Mouse (Mus musculus): ENCODE measurements around the gene Ccl22. TPM values are rescaled to one million over a fixed set of nuclear protein-coding genes. Genes with fewer than 3 reads are reported as not detected.

The Ccl22 gene
- polyA plus RNA-seq, 1 experiment from 2014 or later = not detected

GRCm38 (mm10) chr8:94744972-94745371 lies 418 bp upstream of the Ccl22 start:
- Histone ChIP-seq H3K9ac (replicated peaks; ENCODE audit: low read depth, low read length) (no peak overlapping the region), H3K36me3 (ENCODE audit: control insufficient read depth, insufficient read depth, low read length) (no peaks in the 10 kb centered on the region), H3K4me2 (ENCODE audit: low read depth, low read length) (no peak overlapping the region), H3K4me3 (ENCODE audit: low read depth, low read length) (no peak overlapping the region), H3K27ac (ENCODE audit: low read depth, low read length) (no peak overlapping the region), H3K4me1 (ENCODE audit: control insufficient read depth, insufficient read depth, low read length) (no peaks in the 10 kb centered on the region), H3K27me3 (ENCODE audit: control insufficient read depth, insufficient read depth, low read length) (no peaks in the 10 kb centered on the region), H3K9me3 (ENCODE audit: control insufficient read depth, low read length) (no peaks in the 10 kb centered on the region)
- 90% methylated on average over 9 of the region's 9 CpGs for WGBS
- no peak for ATAC-seq (ENCODE audit: low read depth)

GRCm38 (mm10) chr8:94746832-94747231 lies 1.4 kb downstream of the Ccl22 start:
- Histone ChIP-seq H3K4me3 (ENCODE audit: low read depth, low read length) (no peak overlapping the region), H3K9ac (replicated peaks; ENCODE audit: low read depth, low read length) (no peak overlapping the region), H3K36me3 (ENCODE audit: control insufficient read depth, insufficient read depth, low read length) (no peaks in the 10 kb centered on the region), H3K9me3 (ENCODE audit: control insufficient read depth, low read length) (no peaks in the 10 kb centered on the region), H3K4me2 (ENCODE audit: low read depth, low read length) (no peak overlapping the region), H3K27ac (ENCODE audit: low read depth, low read length) (no peak overlapping the region), H3K4me1 (ENCODE audit: control insufficient read depth, insufficient read depth, low read length) (no peaks in the 10 kb centered on the region), H3K27me3 (ENCODE audit: control insufficient read depth, insufficient read depth, low read length) (no peaks in the 10 kb centered on the region)
- 90% methylated on average over 8 of the region's 8 CpGs for WGBS
- ATAC-seq (ENCODE audit: low read depth) = no peak

- H3K36me3 ChIP-seq (ENCODE audit: control insufficient read depth, insufficient read depth, low read length) = no peaks in the 10 kb centered on the region
- no peak overlapping the region for H3K9ac ChIP-seq (replicated peaks; ENCODE audit: low read depth, low read length)
- WGBS = 63% methylated on average over 4 of the region's 4 CpGs
Measured at GRCm38 (mm10) chr8:94748363-94748762, 3.0 kb downstream of the Ccl22 start.

GRCm38 (mm10) chr8:94749942-94750341 lies 4.6 kb downstream of the Ccl22 start:
- Histone ChIP-seq H3K9ac (replicated peaks; ENCODE audit: low read depth, low read length) (no peak overlapping the region), H3K4me2 (ENCODE audit: low read depth, low read length) (no peak overlapping the region), H3K27ac (ENCODE audit: low read depth, low read length) (no peak overlapping the region), H3K36me3 (ENCODE audit: control insufficient read depth, insufficient read depth, low read length) (no peaks in the 10 kb centered on the region), H3K9me3 (ENCODE audit: control insufficient read depth, low read length) (no peaks in the 10 kb centered on the region), H3K4me1 (ENCODE audit: control insufficient read depth, insufficient read depth, low read length) (no peaks in the 10 kb centered on the region), H3K27me3 (ENCODE audit: control insufficient read depth, insufficient read depth, low read length) (no peaks in the 10 kb centered on the region), H3K4me3 (ENCODE audit: low read depth, low read length) (no peak overlapping the region)
- 70% methylated on average over 3 of the region's 3 CpGs for WGBS
- ATAC-seq (ENCODE audit: low read depth) = no peak

More at GRCm38 (mm10) chr8:94748363-94748762, 3.0 kb downstream of the Ccl22 start:
- Histone ChIP-seq H3K9me3 (ENCODE audit: control insufficient read depth, low read length) (no peaks in the 10 kb centered on the region), H3K27ac (ENCODE audit: low read depth, low read length) (no peak overlapping the region), H3K4me2 (ENCODE audit: low read depth, low read length) (no peak overlapping the region), H3K4me1 (ENCODE audit: control insufficient read depth, insufficient read depth, low read length) (no peaks in the 10 kb centered on the region), H3K4me3 (ENCODE audit: low read depth, low read length) (no peak overlapping the region), H3K27me3 (ENCODE audit: control insufficient read depth, insufficient read depth, low read length) (no peaks in the 10 kb centered on the region)
- ATAC-seq (ENCODE audit: low read depth) = no peak

- no peaks in the 10 kb centered on the region for H3K9me3 ChIP-seq (ENCODE audit: control insufficient read depth, low read length)
- no peaks in the 10 kb centered on the region for H3K4me1 ChIP-seq (ENCODE audit: control insufficient read depth, insufficient read depth, low read length)
- H3K27ac ChIP-seq (ENCODE audit: low read depth, low read length) = no peak overlapping the region
- no peak overlapping the region for H3K4me2 ChIP-seq (ENCODE audit: low read depth, low read length)
- H3K4me3 ChIP-seq (ENCODE audit: low read depth, low read length) = no peak overlapping the region
- H3K36me3 ChIP-seq (ENCODE audit: control insufficient read depth, insufficient read depth, low read length) = no peaks in the 10 kb centered on the region
- H3K27me3 ChIP-seq (ENCODE audit: control insufficient read depth, insufficient read depth, low read length) = no peaks in the 10 kb centered on the region
- ATAC-seq (ENCODE audit: low read depth) = no peak
- WGBS = 84% methylated on average over 10 of the region's 10 CpGs
- H3K9ac ChIP-seq (replicated peaks; ENCODE audit: low read depth, low read length) = no peak overlapping the region
Measured at GRCm38 (mm10) chr8:94751023-94751849, 5.8 kb downstream of the Ccl22 start.

- Histone ChIP-seq H3K4me2 (ENCODE audit: low read depth, low read length) (no peak overlapping the region), H3K27ac (ENCODE audit: low read depth, low read length) (no peak overlapping the region), H3K4me1 (ENCODE audit: control insufficient read depth, insufficient read depth, low read length) (no peaks in the 10 kb centered on the region), H3K27me3 (ENCODE audit: control insufficient read depth, insufficient read depth, low read length) (no peaks in the 10 kb centered on the region), H3K36me3 (ENCODE audit: control insufficient read depth, insufficient read depth, low read length) (no peaks in the 10 kb centered on the region), H3K4me3 (ENCODE audit: low read depth, low read length) (no peak overlapping the region), H3K9me3 (ENCODE audit: control insufficient read depth, low read length) (no peaks in the 10 kb centered on the region), H3K9ac (replicated peaks; ENCODE audit: low read depth, low read length) (no peak overlapping the region)
- ATAC-seq (ENCODE audit: low read depth) = no peak
- WGBS = 87% methylated on average over 2 of the region's 2 CpGs
Measured at GRCm38 (mm10) chr8:94754006-94754405, 8.6 kb downstream of the Ccl22 start.

- Histone ChIP-seq H3K9me3 (ENCODE audit: control insufficient read depth, low read length) (no peaks in the 10 kb centered on the region), H3K9ac (replicated peaks; ENCODE audit: low read depth, low read length) (no peak overlapping the region), H3K4me2 (ENCODE audit: low read depth, low read length) (no peak overlapping the region), H3K27me3 (ENCODE audit: control insufficient read depth, insufficient read depth, low read length) (no peaks in the 10 kb centered on the region), H3K4me3 (ENCODE audit: low read depth, low read length) (no peak overlapping the region), H3K27ac (ENCODE audit: low read depth, low read length) (no peak overlapping the region), H3K36me3 (ENCODE audit: control insufficient read depth, insufficient read depth, low read length) (no peaks in the 10 kb centered on the region), H3K4me1 (ENCODE audit: control insufficient read depth, insufficient read depth, low read length) (no peaks in the 10 kb centered on the region)
- no peak for ATAC-seq (ENCODE audit: low read depth)
- 82% methylated on average over 2 of the region's 2 CpGs for WGBS
Measured at GRCm38 (mm10) chr8:94754486-94754885, 9.1 kb downstream of the Ccl22 start.

GRCm38 (mm10) chr8:94767035-94767434 lies 21.6 kb downstream of the Ccl22 start:
- Histone ChIP-seq H3K9me3 (ENCODE audit: control insufficient read depth, low read length) (no peaks in the 10 kb centered on the region), H3K27ac (ENCODE audit: low read depth, low read length) (no peak overlapping the region), H3K4me2 (ENCODE audit: low read depth, low read length) (no peak overlapping the region), H3K9ac (replicated peaks; ENCODE audit: low read depth, low read length) (no peak overlapping the region), H3K27me3 (ENCODE audit: control insufficient read depth, insufficient read depth, low read length) (no peaks in the 10 kb centered on the region), H3K4me1 (ENCODE audit: control insufficient read depth, insufficient read depth, low read length) (no peaks in the 10 kb centered on the region), H3K4me3 (ENCODE audit: low read depth, low read length) (no peak overlapping the region), H3K36me3 (ENCODE audit: control insufficient read depth, insufficient read depth, low read length) (no peaks in the 10 kb centered on the region)
- no peak for ATAC-seq (ENCODE audit: low read depth)
- 79% methylated on average over 9 of the region's 9 CpGs for WGBS

- Histone ChIP-seq H3K9me3 (ENCODE audit: control insufficient read depth, low read length) (no peaks in the 10 kb centered on the region), H3K36me3 (ENCODE audit: control insufficient read depth, insufficient read depth, low read length) (no peaks in the 10 kb centered on the region), H3K4me2 (ENCODE audit: low read depth, low read length) (no peak overlapping the region; the same call in 1 of the 2 replicates), H3K4me1 (ENCODE audit: control insufficient read depth, insufficient read depth, low read length) (peaks cover 11% of the 10 kb centered on the region; the same call in 1 of the 2 replicates), H3K27ac (ENCODE audit: low read depth, low read length) (no peak overlapping the region), H3K27me3 (ENCODE audit: control insufficient read depth, insufficient read depth, low read length) (no peaks in the 10 kb centered on the region), H3K4me3 (ENCODE audit: low read depth, low read length) (no peak overlapping the region), H3K9ac (replicated peaks; ENCODE audit: low read depth, low read length) (no peak overlapping the region)
- 34% methylated on average over 6 of the region's 6 CpGs for WGBS
- no peak for ATAC-seq (ENCODE audit: low read depth)
Measured at GRCm38 (mm10) chr8:94770945-94771344, 25.6 kb downstream of the Ccl22 start.

Measured in neural tube, embryonic 14.5 days (tissue).